Mouse (Mus musculus) testis, adult 2 months (tissue): ENCODE measurements at regions not wholly inside any gene's neighbourhood (a gene's known extent, or its start where the extent isn't known, plus 50 kb on each side); places are given as distances from the start of the nearest gene placed in this dataset.

Source experiments
- H3K27ac ChIP-seq: fragments of 200-500 bp; 2 replicates; pipeline ENCODE4 v1.5.1; 2012; ENCODE audit warnings: low read depth, low read length; ENCODE audit not compliant: control insufficient read depth, insufficient read depth
- H3K27me3 ChIP-seq: fragments of 200-500 bp; 2 replicates; pipeline ENCODE4 v1.6.1; 2012; ENCODE audit warnings: mild to moderate bottlenecking, low read length, moderate library complexity; ENCODE audit not compliant: control insufficient read depth, insufficient read depth
- H3K36me3 ChIP-seq: fragments of 200-500 bp; 2 replicates; pipeline ENCODE4 v1.6.1; 2012; ENCODE audit warnings: mild to moderate bottlenecking, low read length; ENCODE audit not compliant: control insufficient read depth, insufficient read depth
- H3K4me1 ChIP-seq: fragments of 200-500 bp; 2 replicates; pipeline ENCODE4 v1.6.1; 2012; ENCODE audit warnings: low read length; ENCODE audit not compliant: control insufficient read depth, insufficient read depth
- H3K4me3 ChIP-seq: fragments of 200-500 bp; 2 replicates; pipeline ENCODE4 v1.5.1; 2012; ENCODE audit warnings: low read depth, mild to moderate bottlenecking, low read length, moderate library complexity, mixed read lengths; ENCODE audit not compliant: control insufficient read depth
- CTCF ChIP-seq: fragments of 200-500 bp; IDR thresholded peaks from 2 replicates; pipeline ENCODE4 v1.5.1; 2012; ENCODE audit warnings: low read depth, mild to moderate bottlenecking, inconsistent platforms, low read length, moderate library complexity; ENCODE audit not compliant: control insufficient read depth, insufficient read depth, insufficient replicate concordance
- POLR2A ChIP-seq: fragments of 200-500 bp; IDR thresholded peaks from 2 replicates; pipeline ENCODE4 v1.6.1; 2012; ENCODE audit warnings: low read depth, mild to moderate bottlenecking, inconsistent platforms, low read length, moderate library complexity; ENCODE audit not compliant: control insufficient read depth

GRCm38 (mm10) chr11:89901241-89901740, 101.4 kb downstream of the Pctp start:
- TF ChIP-seq POLR2A, result no peak
- no peak for TF ChIP-seq CTCF
- Histone ChIP-seq H3K36me3 (no peaks in the 10 kb centered on the region), H3K27me3 (no peaks in the 10 kb centered on the region), H3K4me3 (no peak overlapping the region), H3K4me1 (no peaks in the 10 kb centered on the region), H3K27ac (no peak overlapping the region)

DNA sequence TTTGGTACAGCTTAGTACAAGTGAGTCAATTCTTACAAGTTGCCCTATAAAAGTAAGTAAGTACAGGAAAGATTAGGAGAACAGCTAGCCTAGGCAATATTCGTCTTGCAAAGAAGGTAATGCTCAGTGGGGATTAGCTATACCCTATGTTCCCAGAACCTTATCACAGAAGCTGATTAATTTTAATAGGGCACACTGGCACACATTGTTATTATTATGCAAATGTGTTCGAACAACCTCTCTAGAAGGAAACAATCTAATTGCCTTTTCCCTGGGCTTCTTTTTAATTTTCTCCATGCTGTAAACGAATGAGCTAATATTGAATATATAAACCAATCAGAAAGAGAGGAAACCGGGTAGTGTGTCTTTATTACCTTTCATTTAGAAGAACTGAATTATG, 104.2 kb downstream of the Pctp start:
- Histone ChIP-seq H3K27ac (no peak overlapping the region), H3K27me3 (no peaks in the 10 kb centered on the region), H3K4me1 (no peaks in the 10 kb centered on the region), H3K36me3 (no peaks in the 10 kb centered on the region), H3K4me3 (no peak overlapping the region)
- TF ChIP-seq CTCF (no peak), POLR2A (no peak)

- no peak overlapping the region for H3K4me3 ChIP-seq
- H3K4me1 ChIP-seq, result no peaks in the 10 kb centered on the region
- no peaks in the 10 kb centered on the region for H3K36me3 ChIP-seq
- no peaks in the 10 kb centered on the region for H3K27me3 ChIP-seq
- H3K27ac ChIP-seq, result no peak overlapping the region
- no peak for TF ChIP-seq POLR2A
- TF ChIP-seq CTCF, result no peak
These were observed 105.8 kb downstream of the Pctp start for GRCm38 (mm10) chr11:89896854-89897253.

GRCm38 (mm10) chr11:89871587-89871986, 94.1 kb upstream of the Ankfn1 start:
- Histone ChIP-seq H3K36me3 (no peaks in the 10 kb centered on the region), H3K27me3 (no peaks in the 10 kb centered on the region), H3K4me3 (no peak overlapping the region), H3K27ac (no peak overlapping the region), H3K4me1 (no peaks in the 10 kb centered on the region)
- TF ChIP-seq CTCF (no peak), POLR2A (no peak)

- H3K4me3 ChIP-seq, result no peak overlapping the region
- no peaks in the 10 kb centered on the region for H3K36me3 ChIP-seq
- TF ChIP-seq POLR2A (no peak), CTCF (no peak)
- H3K27me3 ChIP-seq, result no peaks in the 10 kb centered on the region
- no peaks in the 10 kb centered on the region for H3K4me1 ChIP-seq
- no peak overlapping the region for H3K27ac ChIP-seq
These were observed 90.1 kb upstream of the Ankfn1 start for GRCm38 (mm10) chr11:89867575-89867974.

DNA sequence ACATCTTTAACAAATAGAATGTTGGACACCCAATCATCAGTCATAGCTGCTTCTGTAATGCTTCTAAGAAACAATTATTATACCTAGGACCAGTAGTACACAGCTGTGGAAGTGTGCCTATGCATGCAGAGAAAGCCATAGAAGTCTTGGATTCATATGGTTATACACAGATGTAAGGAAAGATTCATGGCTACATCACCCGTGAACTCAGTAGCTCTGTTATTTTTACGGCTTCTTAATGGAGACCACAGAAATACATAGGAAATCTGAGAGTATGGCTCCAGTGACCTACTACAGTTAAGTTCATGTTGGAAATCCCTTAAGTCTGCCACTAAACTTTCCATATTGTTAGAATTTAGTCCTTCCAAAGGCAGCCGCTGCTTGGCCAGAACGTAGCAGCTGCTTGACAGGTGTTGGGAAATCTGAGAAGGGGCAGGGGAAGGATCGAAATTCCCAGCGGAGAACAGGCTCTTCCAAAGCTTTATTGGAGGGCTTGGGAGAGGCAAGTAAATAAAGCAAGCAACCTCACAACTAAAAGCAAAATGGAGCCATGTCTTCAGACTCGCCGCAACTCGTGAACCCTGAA, 78.8 kb upstream of the Ankfn1 start:
- H3K4me1 ChIP-seq, result no peaks in the 10 kb centered on the region
- H3K27me3 ChIP-seq, result no peaks in the 10 kb centered on the region
- H3K36me3 ChIP-seq, result no peaks in the 10 kb centered on the region
- no peak overlapping the region for H3K4me3 ChIP-seq
- H3K27ac ChIP-seq, result no peak overlapping the region
- no peak for TF ChIP-seq POLR2A
- no peak for TF ChIP-seq CTCF

- no peaks in the 10 kb centered on the region for H3K27me3 ChIP-seq
- no peak overlapping the region for H3K4me3 ChIP-seq
- TF ChIP-seq POLR2A, result no peak
- H3K36me3 ChIP-seq, result no peaks in the 10 kb centered on the region
- H3K27ac ChIP-seq, result no peak overlapping the region
- no peaks in the 10 kb centered on the region for H3K4me1 ChIP-seq
These were observed 64.4 kb upstream of the Ankfn1 start for GRCm38 (mm10) chr11:89841853-89842252.
